Mouse (Mus musculus): ENCODE results near the gene Ajap1. TPM values are rescaled to one million over a fixed set of nuclear protein-coding genes. Genes with fewer than 3 reads are reported as not detected.

The Ajap1 gene
- polyA plus RNA-seq, 1 experiment from 2014 or later = 4.1 TPM

- Histone ChIP-seq H3K36me3 (no peaks in the 10 kb centered on the region), H3K9ac (replicated peaks) (no peak overlapping the region), H3K27ac (replicated peaks) (no peak overlapping the region), H3K4me2 (replicated peaks) (no peak overlapping the region), H3K4me3 (no peak overlapping the region), H3K27me3 (no peaks in the 10 kb centered on the region), H3K4me1 (0 out of 2 replicates have a peak, but pooled peaks cover 4% of the 10 kb centered on the region), H3K9me3 (no peaks in the 10 kb centered on the region)
- no peak for ATAC-seq (replicated peaks)
- 72% methylated on average over 10 of the region's 10 CpGs for WGBS
These were observed 101.7 kb downstream of the Ajap1 start for GRCm38 (mm10) chr4:153380885-153381284.

DNA sequence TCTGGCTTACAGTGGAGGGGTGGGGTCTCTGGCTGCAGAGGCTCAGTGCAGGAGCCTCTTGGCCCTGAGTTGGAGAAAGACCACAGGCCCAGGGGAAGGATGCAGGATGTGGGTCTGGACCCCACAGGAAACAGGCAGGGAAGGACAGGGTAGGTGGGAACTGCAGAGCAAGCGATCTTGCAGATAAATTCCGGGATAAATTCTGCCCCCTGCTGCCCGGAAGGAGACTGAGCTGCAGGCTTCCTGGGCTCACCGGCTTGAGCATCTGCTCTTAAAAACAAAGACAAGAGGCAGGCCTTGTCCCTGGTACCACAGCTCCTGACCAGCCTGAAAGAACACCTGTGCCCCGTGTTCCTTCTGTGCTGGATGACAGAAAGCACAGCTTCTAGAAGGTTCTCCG lies 104.6 kb downstream of the Ajap1 start:
- Histone ChIP-seq H3K27me3 (no peaks in the 10 kb centered on the region), H3K27ac (replicated peaks) (no peak overlapping the region), H3K4me1 (0 out of 2 replicates have a peak, but pooled peaks cover 4% of the 10 kb centered on the region), H3K4me3 (no peak overlapping the region), H3K9ac (replicated peaks) (no peak overlapping the region), H3K36me3 (no peaks in the 10 kb centered on the region), H3K4me2 (replicated peaks) (no peak overlapping the region), H3K9me3 (no peaks in the 10 kb centered on the region)
- no peak for ATAC-seq (replicated peaks)
- 21% methylated on average over 6 of the region's 6 CpGs for WGBS

GRCm38 (mm10) chr4:153374233-153374632 lies 108.4 kb downstream of the Ajap1 start:
- no peak for ATAC-seq (replicated peaks)
- Histone ChIP-seq H3K9me3 (no peaks in the 10 kb centered on the region), H3K27ac (replicated peaks) (no peak overlapping the region), H3K4me1 (0 out of 2 replicates have a peak, but pooled peaks cover 4% of the 10 kb centered on the region), H3K4me2 (replicated peaks) (no peak overlapping the region), H3K27me3 (no peaks in the 10 kb centered on the region), H3K36me3 (no peaks in the 10 kb centered on the region), H3K4me3 (no peak overlapping the region), H3K9ac (replicated peaks) (no peak overlapping the region)
- 69% methylated on average over 6 of the region's 6 CpGs for WGBS

GRCm38 (mm10) chr4:153373125-153373524 lies 109.5 kb downstream of the Ajap1 start:
- no peaks in the 10 kb centered on the region for H3K36me3 ChIP-seq
- H3K4me1 ChIP-seq = 0 out of 2 replicates have a peak, but pooled peaks cover 4% of the 10 kb centered on the region
- H3K27me3 ChIP-seq = no peaks in the 10 kb centered on the region
- no peak overlapping the region for H3K4me3 ChIP-seq
- no peak overlapping the region for H3K4me2 ChIP-seq (replicated peaks)
- no peak overlapping the region for H3K9ac ChIP-seq (replicated peaks)
- no peak overlapping the region for H3K27ac ChIP-seq (replicated peaks)
- no peak for ATAC-seq (replicated peaks)
- no peaks in the 10 kb centered on the region for H3K9me3 ChIP-seq
- 89% methylated on average over 14 of the region's 14 CpGs for WGBS

GRCm38 (mm10) chr4:153368620-153369159 lies 113.9 kb downstream of the Ajap1 start:
- Histone ChIP-seq H3K27me3 (no peaks in the 10 kb centered on the region), H3K4me2 (replicated peaks) (no peak overlapping the region), H3K4me1 (no peaks in the 10 kb centered on the region), H3K27ac (replicated peaks) (no peak overlapping the region), H3K36me3 (no peaks in the 10 kb centered on the region), H3K9ac (replicated peaks) (no peak overlapping the region), H3K9me3 (no peaks in the 10 kb centered on the region), H3K4me3 (no peak overlapping the region)
- WGBS = 55% methylated on average over 10 of the region's 10 CpGs
- 0 out of 2 replicates have a peak, but pooled peaks have one; percentile 41 for ATAC-seq (replicated peaks)

DNA sequence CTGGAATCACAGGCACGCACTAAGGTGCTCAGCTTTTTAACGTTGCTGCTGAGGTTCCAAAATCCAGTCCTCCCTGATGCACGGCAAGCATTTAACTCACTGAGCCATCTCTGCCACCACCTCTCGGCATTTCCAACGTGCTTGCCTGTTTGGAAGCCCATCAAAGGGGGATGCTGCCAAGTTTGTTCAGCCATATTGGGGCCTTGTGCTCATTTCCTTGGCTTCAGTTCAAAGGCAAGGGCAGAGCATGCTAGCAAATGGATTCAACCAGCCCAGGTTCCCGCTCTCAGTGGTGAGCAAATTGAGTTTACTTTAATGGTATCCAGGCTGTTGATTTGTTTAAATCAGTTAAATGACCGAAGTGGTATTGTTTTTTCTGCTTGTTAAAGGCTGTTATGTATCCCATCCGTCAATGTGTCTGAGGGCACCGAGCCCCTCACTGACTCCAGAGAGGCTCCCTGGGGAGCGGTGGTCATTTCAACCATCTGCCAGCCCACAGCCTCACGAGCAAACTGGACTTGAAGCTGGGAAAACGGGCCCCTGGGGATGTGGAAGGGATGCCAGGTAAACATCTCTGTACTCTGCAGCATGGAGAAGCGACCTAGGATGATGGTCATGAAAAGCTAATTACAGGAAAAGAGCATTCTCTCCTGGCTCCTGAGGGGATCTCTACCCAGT lies 121.6 kb downstream of the Ajap1 start:
- peaks cover 28% of the 10 kb centered on the region for H3K4me1 ChIP-seq
- H3K9ac ChIP-seq (replicated peaks) = no peak overlapping the region
- H3K9me3 ChIP-seq = no peaks in the 10 kb centered on the region
- H3K4me2 ChIP-seq (replicated peaks) = no peak overlapping the region
- no peak overlapping the region for H3K27ac ChIP-seq (replicated peaks)
- 46% methylated on average over 13 of the region's 13 CpGs for WGBS
- H3K36me3 ChIP-seq = no peaks in the 10 kb centered on the region
- H3K4me3 ChIP-seq = no peak overlapping the region
- no peak for ATAC-seq (replicated peaks)
- H3K27me3 ChIP-seq = no peaks in the 10 kb centered on the region

GRCm38 (mm10) chr4:153358243-153358550 lies 124.4 kb downstream of the Ajap1 start:
- H3K27ac ChIP-seq (replicated peaks) = peak overlapping the region; percentile 44; the same call in 1 of the 2 replicates

DNA sequence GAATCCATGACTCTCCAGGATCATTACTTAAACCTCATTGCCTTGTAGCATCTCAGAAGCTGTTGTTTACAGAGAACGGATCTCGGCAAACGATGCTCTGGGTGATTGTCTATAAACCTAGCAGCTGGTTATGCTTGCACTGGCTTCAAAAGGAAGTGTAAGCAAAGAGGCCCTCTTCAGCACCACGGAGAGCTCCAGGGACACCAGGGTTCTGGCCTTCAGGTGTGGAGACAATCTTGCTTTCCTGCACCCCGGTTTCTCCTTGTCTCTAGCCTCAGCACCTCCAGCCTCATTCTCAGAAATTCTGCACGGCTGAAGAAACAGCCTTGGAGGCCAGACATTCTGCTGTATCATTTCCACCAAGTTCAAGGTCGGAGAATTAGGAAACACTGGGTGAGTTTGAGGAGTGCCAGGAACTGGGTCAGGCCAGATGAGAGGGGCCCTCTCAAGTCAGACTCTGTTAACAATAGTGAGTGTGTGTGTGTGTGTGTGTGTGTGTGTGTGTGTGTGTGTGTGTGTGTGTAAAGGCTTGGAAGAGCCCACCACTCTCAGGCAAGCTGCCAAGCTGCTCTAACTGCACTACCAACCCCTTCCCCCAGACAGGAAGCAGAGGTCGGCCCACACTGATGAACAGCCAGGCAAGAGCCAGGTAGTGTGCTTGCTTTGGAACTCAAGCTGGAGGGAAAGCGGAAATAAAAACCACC lies 124.9 kb downstream of the Ajap1 start:
- peak; percentile 35; the same call in 1 of the 2 replicates for ATAC-seq (replicated peaks)
- Histone ChIP-seq H3K9me3 (no peaks in the 10 kb centered on the region), H3K36me3 (no peaks in the 10 kb centered on the region), H3K9ac (replicated peaks) (no peak overlapping the region), H3K4me1 (peaks cover 28% of the 10 kb centered on the region), H3K4me2 (replicated peaks) (no peak overlapping the region), H3K4me3 (no peak overlapping the region), H3K27ac (replicated peaks) (peak overlapping the region; percentile 44; the same call in 1 of the 2 replicates), H3K27me3 (no peaks in the 10 kb centered on the region)
- WGBS = 50% methylated on average over 9 of the region's 9 CpGs

More at GRCm38 (mm10) chr4:153358243-153358550, 124.4 kb downstream of the Ajap1 start:
- WGBS = 43% methylated on average over 7 of the region's 7 CpGs
- Histone ChIP-seq H3K36me3 (no peaks in the 10 kb centered on the region), H3K4me2 (replicated peaks) (no peak overlapping the region), H3K9ac (replicated peaks) (no peak overlapping the region), H3K4me3 (no peak overlapping the region), H3K9me3 (no peaks in the 10 kb centered on the region), H3K27me3 (no peaks in the 10 kb centered on the region), H3K4me1 (peaks cover 28% of the 10 kb centered on the region)
- ATAC-seq (replicated peaks) = peak; percentile 64; the same call in 1 of the 2 replicates

- H3K9ac ChIP-seq (replicated peaks) = no peak overlapping the region
- no peaks in the 10 kb centered on the region for H3K9me3 ChIP-seq
- no peak for ATAC-seq (replicated peaks)
- no peak overlapping the region for H3K27ac ChIP-seq (replicated peaks)
- WGBS = 79% methylated on average over 4 of the region's 4 CpGs
- no peak overlapping the region for H3K4me2 ChIP-seq (replicated peaks)
- H3K4me3 ChIP-seq = no peak overlapping the region
- H3K36me3 ChIP-seq = no peaks in the 10 kb centered on the region
- no peaks in the 10 kb centered on the region for H3K27me3 ChIP-seq
- H3K4me1 ChIP-seq = peaks cover 25% of the 10 kb centered on the region
These were observed 126.4 kb downstream of the Ajap1 start for GRCm38 (mm10) chr4:153356236-153356635.

- Histone ChIP-seq H3K4me1 (peaks cover 6% of the 10 kb centered on the region; the same call in 1 of the 2 replicates), H3K9me3 (no peaks in the 10 kb centered on the region), H3K27me3 (no peaks in the 10 kb centered on the region), H3K27ac (replicated peaks) (no peak overlapping the region), H3K9ac (replicated peaks) (no peak overlapping the region), H3K4me2 (replicated peaks) (no peak overlapping the region), H3K4me3 (no peak overlapping the region), H3K36me3 (no peaks in the 10 kb centered on the region)
- WGBS = 99% methylated on average over 3 of the region's 3 CpGs
- no peak for ATAC-seq (replicated peaks)
These were observed 137.6 kb downstream of the Ajap1 start for GRCm38 (mm10) chr4:153344999-153345398.

DNA sequence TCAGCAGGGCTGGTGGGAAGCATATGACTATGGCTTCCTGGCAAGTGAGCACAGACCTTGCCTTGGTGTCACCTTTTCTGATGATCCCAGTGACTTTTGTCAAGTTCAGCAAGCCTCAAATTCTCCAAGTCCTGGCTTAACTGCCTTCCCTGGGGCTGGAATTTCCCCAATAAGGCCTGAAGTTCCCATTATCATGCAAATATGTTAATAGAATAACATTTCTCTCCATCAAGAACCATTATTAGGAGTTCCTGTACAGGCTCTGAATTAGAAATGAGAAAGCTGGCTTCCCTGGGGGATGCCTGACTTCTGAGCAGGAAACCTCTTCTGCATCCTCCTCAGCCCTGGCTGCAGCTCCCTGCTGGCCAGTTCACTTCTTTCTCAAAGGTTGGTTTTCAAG lies 141.7 kb downstream of the Ajap1 start:
- H3K27me3 ChIP-seq = no peaks in the 10 kb centered on the region
- no peak overlapping the region for H3K4me3 ChIP-seq
- H3K4me1 ChIP-seq = peaks cover 6% of the 10 kb centered on the region; the same call in 1 of the 2 replicates

GRCm38 (mm10) chr4:153335301-153335799 lies 147.3 kb downstream of the Ajap1 start:
- H3K9ac ChIP-seq (replicated peaks) = no peak overlapping the region
- H3K27ac ChIP-seq (replicated peaks) = 0 out of 2 replicates have a peak overlapping the region, but pooled peaks have one; percentile 3
- H3K4me2 ChIP-seq (replicated peaks) = no peak overlapping the region
- no peaks in the 10 kb centered on the region for H3K4me1 ChIP-seq
- WGBS = 59% methylated on average over 15 of the region's 15 CpGs
- H3K4me3 ChIP-seq = no peak overlapping the region
- no peaks in the 10 kb centered on the region for H3K9me3 ChIP-seq
- ATAC-seq (replicated peaks) = no peak
- no peaks in the 10 kb centered on the region for H3K27me3 ChIP-seq
- H3K36me3 ChIP-seq = no peaks in the 10 kb centered on the region

More for the DNA sequence above, 141.7 kb downstream of the Ajap1 start:
- H3K9me3 ChIP-seq = no peaks in the 10 kb centered on the region
- no peak overlapping the region for H3K9ac ChIP-seq (replicated peaks)
- no peaks in the 10 kb centered on the region for H3K36me3 ChIP-seq
- H3K27ac ChIP-seq (replicated peaks) = no peak overlapping the region
- ATAC-seq (replicated peaks) = no peak
- no peak overlapping the region for H3K4me2 ChIP-seq (replicated peaks)

Data from forebrain, embryonic 15.5 days (tissue).